Mouse (Mus musculus) E14TG2a.4 (cell line): ENCODE results near the gene Ctnnbl1.
A peak's percentile ranks its signal among the peaks of the same experiment; 100 is the strongest.

ENCODE experiments used
- H3K27me3 ChIP-seq: 2 replicates; pipeline ENCODE4 v1.6.1; 2014; ENCODE audit warnings: low read length, control low read depth; ENCODE audit not compliant: insufficient read depth
- H3K36me3 ChIP-seq: 2 replicates; pipeline ENCODE4 v1.6.1; 2014; ENCODE audit warnings: low read length, control low read depth; ENCODE audit not compliant: insufficient read depth
- H3K4me1 ChIP-seq: replicated peaks from 2 replicates; pipeline ENCODE4 v1.6.1; 2014; ENCODE audit warnings: low read depth, low read length, control low read depth
- H3K4me3 ChIP-seq: replicated peaks from 2 replicates; pipeline ENCODE4 v1.5.1; 2014; ENCODE audit warnings: mild to moderate bottlenecking, low read length
- H3K9me3 ChIP-seq: 2 replicates; pipeline ENCODE4 v1.6.1; 2014; ENCODE audit warnings: low read length, control low read depth
- CTCF ChIP-seq: conservative IDR thresholded peaks from 2 replicates; pipeline ENCODE4 v1.5.1; 2014; ENCODE audit warnings: low read length
- NANOG ChIP-seq: IDR thresholded peaks from 2 replicates; pipeline ENCODE4 v1.6.1; 2014; ENCODE audit warnings: borderline replicate concordance, low read length, mixed read lengths
- POU5F1 ChIP-seq: IDR thresholded peaks from 2 replicates; pipeline ENCODE4 v1.6.1; 2014; ENCODE audit warnings: low read length, borderline replicate concordance

Ctnnbl1 gene

DNA sequence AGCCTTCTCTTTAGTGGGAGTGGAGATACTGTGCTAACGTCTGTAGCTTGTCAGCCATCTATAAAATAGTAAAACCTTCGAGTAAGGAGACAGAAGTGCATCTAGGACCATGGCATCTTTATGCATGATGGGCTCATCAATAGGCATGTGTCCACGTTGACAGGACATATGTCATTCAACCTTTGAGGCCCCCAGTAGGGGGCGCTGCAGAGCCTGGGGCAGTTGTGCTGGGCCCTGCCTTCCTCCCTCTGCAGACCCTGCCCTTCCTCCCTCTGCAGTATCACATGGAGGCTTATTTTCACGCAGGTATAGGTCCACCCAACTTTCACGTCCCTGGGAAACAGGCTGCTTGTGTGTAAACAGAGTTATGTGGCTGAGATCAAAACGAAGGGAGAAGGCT, 19.0 kb downstream of the Ctnnbl1 start:
- H3K36me3 ChIP-seq, result peaks cover 26% of the 10 kb centered on the region

GRCm38 (mm10) chr2:157758395-157758794, 21.2 kb downstream of the Ctnnbl1 start:
- no peak for TF ChIP-seq NANOG
- no peak for TF ChIP-seq POU5F1
- no peak for TF ChIP-seq CTCF
- H3K9me3 ChIP-seq, result no peaks in the 10 kb centered on the region
- no peaks in the 10 kb centered on the region for H3K27me3 ChIP-seq
- H3K4me1 ChIP-seq, result peaks cover 43% of the 10 kb centered on the region
- no peak overlapping the region for H3K4me3 ChIP-seq
- H3K36me3 ChIP-seq, result peaks cover 13% of the 10 kb centered on the region

More for the DNA sequence above, 19.0 kb downstream of the Ctnnbl1 start:
- TF ChIP-seq NANOG (no peak), CTCF (peak; percentile 75)
- no peak overlapping the region for H3K4me3 ChIP-seq
- H3K9me3 ChIP-seq, result no peaks in the 10 kb centered on the region
- H3K27me3 ChIP-seq, result no peaks in the 10 kb centered on the region
- H3K4me1 ChIP-seq, result peaks cover 43% of the 10 kb centered on the region

- Histone ChIP-seq H3K36me3 (peaks cover 5% of the 10 kb centered on the region; the same call in 1 of the 2 replicates), H3K9me3 (no peaks in the 10 kb centered on the region), H3K4me1 (peaks cover 54% of the 10 kb centered on the region), H3K27me3 (no peaks in the 10 kb centered on the region), H3K4me3 (no peak overlapping the region)
- no peak for TF ChIP-seq CTCF
- no peak for TF ChIP-seq NANOG
- TF ChIP-seq POU5F1, result no peak
Observed at GRCm38 (mm10) chr2:157759717-157760116, 22.5 kb downstream of the Ctnnbl1 start.

DNA sequence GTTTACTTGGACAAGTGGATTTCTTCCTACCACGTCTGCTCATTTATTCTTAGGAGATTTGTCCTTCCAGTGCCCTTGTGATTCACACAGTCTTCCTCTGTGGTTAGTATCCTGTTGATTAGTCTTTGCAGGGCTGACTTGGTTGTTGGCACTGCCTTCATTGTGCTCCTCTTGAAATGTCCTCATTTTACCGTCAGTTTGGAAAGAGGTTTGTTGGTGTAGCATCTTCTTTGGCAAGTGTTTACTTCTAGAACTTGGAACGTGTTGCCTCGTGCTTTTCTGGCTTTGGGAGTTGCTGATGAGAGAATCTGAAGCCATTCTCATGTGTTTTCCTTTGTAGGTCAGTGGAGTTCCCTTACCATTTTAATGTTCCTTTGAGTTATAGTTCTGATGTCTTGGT, 25.7 kb downstream of the Ctnnbl1 start:
- no peak for TF ChIP-seq NANOG
- no peak for TF ChIP-seq POU5F1
- TF ChIP-seq CTCF, result no peak
- H3K4me1 ChIP-seq, result peaks cover 45% of the 10 kb centered on the region
- H3K27me3 ChIP-seq, result no peaks in the 10 kb centered on the region
- no peak overlapping the region for H3K4me3 ChIP-seq
- no peaks in the 10 kb centered on the region; the same call in 1 of the 2 replicates for H3K36me3 ChIP-seq
- H3K9me3 ChIP-seq, result no peaks in the 10 kb centered on the region

DNA sequence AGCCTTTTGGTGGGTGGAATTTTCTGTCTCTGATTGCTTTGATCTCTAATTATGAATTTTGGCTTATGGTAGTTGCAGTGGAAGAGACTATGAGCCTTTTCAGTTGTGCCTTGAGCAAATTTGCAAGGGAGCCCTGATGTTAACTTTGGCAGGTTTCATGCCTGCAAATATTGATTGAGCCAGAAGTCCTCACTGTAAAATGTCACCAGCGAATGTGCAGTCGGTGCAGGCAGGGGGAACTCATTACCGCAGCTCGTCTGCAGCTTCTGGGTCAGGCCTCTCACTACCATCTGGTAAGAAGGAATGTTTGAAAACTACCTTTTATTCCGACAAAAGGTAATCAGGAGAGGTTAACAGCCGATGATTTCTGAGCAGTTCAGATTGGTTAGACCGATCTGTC, 29.4 kb downstream of the Ctnnbl1 start:
- peaks cover 51% of the 10 kb centered on the region for H3K4me1 ChIP-seq
- H3K4me3 ChIP-seq, result no peak overlapping the region
- H3K27me3 ChIP-seq, result no peaks in the 10 kb centered on the region
- TF ChIP-seq POU5F1 (no peak), CTCF (no peak), NANOG (no peak)
- no peaks in the 10 kb centered on the region for H3K9me3 ChIP-seq
- H3K36me3 ChIP-seq, result no peaks in the 10 kb centered on the region; the same call in 1 of the 2 replicates

- TF ChIP-seq POU5F1, result no peak
- TF ChIP-seq NANOG, result no peak
- TF ChIP-seq CTCF, result no peak
- Histone ChIP-seq H3K36me3 (peaks cover 2% of the 10 kb centered on the region; the same call in 1 of the 2 replicates), H3K4me1 (peaks cover 42% of the 10 kb centered on the region), H3K4me3 (no peak overlapping the region), H3K9me3 (no peaks in the 10 kb centered on the region), H3K27me3 (no peaks in the 10 kb centered on the region)
Observed at GRCm38 (mm10) chr2:157768682-157769429, 31.7 kb downstream of the Ctnnbl1 start.

- Histone ChIP-seq H3K9me3 (no peaks in the 10 kb centered on the region), H3K27me3 (no peaks in the 10 kb centered on the region)
- TF ChIP-seq NANOG, result no peak
- TF ChIP-seq POU5F1, result no peak
- TF ChIP-seq CTCF, result no peak
Observed at GRCm38 (mm10) chr2:157770761-157771160, 33.6 kb downstream of the Ctnnbl1 start.

DNA sequence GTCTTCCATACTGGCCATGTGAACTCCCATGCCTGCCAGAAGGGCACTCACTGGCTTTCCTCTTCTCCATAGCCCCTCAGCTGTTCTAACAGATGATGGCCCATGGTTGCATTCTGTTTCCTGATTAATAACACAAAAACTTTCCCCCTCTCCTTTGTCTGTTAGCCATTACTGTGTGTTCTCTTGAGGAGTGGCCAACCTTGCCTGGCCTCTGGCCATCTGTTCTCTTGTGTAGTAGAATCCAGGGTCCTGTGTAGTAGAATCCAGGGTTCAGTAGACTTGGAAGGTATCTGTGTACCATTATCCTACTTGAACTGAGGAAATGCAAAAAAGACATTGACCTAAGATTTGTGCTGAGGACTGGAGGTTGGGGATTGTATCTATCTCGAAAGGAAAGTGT, 36.5 kb downstream of the Ctnnbl1 start:
- Histone ChIP-seq H3K9me3 (no peaks in the 10 kb centered on the region), H3K4me3 (no peak overlapping the region), H3K27me3 (no peaks in the 10 kb centered on the region), H3K4me1 (peaks cover 40% of the 10 kb centered on the region), H3K36me3 (peaks cover 38% of the 10 kb centered on the region)
- TF ChIP-seq NANOG (no peak), POU5F1 (no peak), CTCF (no peak)

More at GRCm38 (mm10) chr2:157770761-157771160, 33.6 kb downstream of the Ctnnbl1 start:
- Histone ChIP-seq H3K36me3 (peaks cover 20% of the 10 kb centered on the region), H3K4me1 (peaks cover 26% of the 10 kb centered on the region), H3K4me3 (no peak overlapping the region)

DNA sequence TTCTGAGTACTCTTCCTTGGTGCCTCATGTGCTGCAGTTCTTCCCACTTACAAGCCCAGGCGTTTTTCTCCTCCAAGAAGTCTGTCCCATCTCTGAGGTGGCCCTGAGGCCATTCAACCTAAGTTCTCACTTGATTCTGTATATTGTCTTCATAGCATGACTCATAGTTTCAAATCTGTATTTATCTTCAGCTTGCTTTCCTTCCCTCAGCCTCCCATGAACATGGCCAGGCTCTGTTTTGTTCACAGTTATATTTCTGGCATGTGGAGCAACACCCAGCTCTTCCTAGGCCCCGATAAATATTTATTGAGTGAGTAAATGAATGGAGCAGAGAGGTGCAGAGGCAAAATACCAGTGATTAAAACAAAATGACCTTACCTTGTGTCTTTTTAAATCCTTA, 38.8 kb downstream of the Ctnnbl1 start:
- Histone ChIP-seq H3K27me3 (no peaks in the 10 kb centered on the region), H3K9me3 (no peaks in the 10 kb centered on the region), H3K36me3 (peaks cover 56% of the 10 kb centered on the region), H3K4me1 (peaks cover 32% of the 10 kb centered on the region), H3K4me3 (no peak overlapping the region)
- TF ChIP-seq POU5F1 (no peak), NANOG (no peak), CTCF (no peak)
